ENCODE assay signal across 8 mouse cellular contexts in genomic region chr4:21957570-21958321, GRCm38 (mm10). TPM values are rescaled to one million over a fixed set of nuclear protein-coding genes. Genes with fewer than 3 reads are reported as not detected.
DNase-seq lines count a peak whose midpoint lies in the region; ATAC-seq lines count a peak whose summit lies in the region.

No protein-coding gene starts in this region.

- H3K27ac ChIP-seq in forebrain, embryonic 10.5 days: no peak overlapping the region
- H3K27ac ChIP-seq in hindbrain, embryonic 14.5 days: no peak overlapping the region
- no peak overlapping the region for H3K27ac ChIP-seq in limb, embryonic 12.5 days
- no peak overlapping the region for H3K27ac ChIP-seq in neural tube, embryonic 13.5 days (replicated peaks)

- no peak overlapping the region for H3K4me2 ChIP-seq in hindbrain, embryonic 14.5 days (replicated peaks)
- no peak overlapping the region for H3K4me2 ChIP-seq in limb, embryonic 12.5 days
- no peak overlapping the region for H3K4me2 ChIP-seq in neural tube, embryonic 13.5 days

- H3K36me3 ChIP-seq in forebrain, embryonic 10.5 days (replicated peaks): peaks cover 33% of the 10 kb centered on the region
- H3K36me3 ChIP-seq in hindbrain, embryonic 14.5 days (replicated peaks; ENCODE audit: control insufficient read depth, insufficient read depth): peaks cover 56% of the 10 kb centered on the region
- peaks cover 39% of the 10 kb centered on the region for H3K36me3 ChIP-seq in limb, embryonic 12.5 days
- H3K36me3 ChIP-seq in neural tube, embryonic 13.5 days: peaks cover 57% of the 10 kb centered on the region

- no peak overlapping the region for H3K9ac ChIP-seq in hindbrain, embryonic 14.5 days
- H3K9ac ChIP-seq in limb, embryonic 12.5 days (replicated peaks): no peak overlapping the region
- no peak overlapping the region for H3K9ac ChIP-seq in neural tube, embryonic 13.5 days

- DNase-seq in right cerebral cortex, adult 18-20 months: peak; percentile 25
- DNase-seq in right cerebral cortex, adult 2 months (ENCODE audit: low spot score in 2 of 2): no peak
- peak; percentile 24 to 28 for DNase-seq in adrenal gland, postnatal 4 days (ENCODE audit: low spot score in 2 of 2)
- peak; percentile 55 for DNase-seq in forebrain, embryonic 10.5 days (ENCODE audit: extremely low spot score, low spot score)
- DNase-seq in hindbrain, embryonic 14.5 days (ENCODE audit: low spot score): no peak
- DNase-seq in T-cell, adult 2 months (ENCODE audit: low spot score): no peak

- H3K9me3 ChIP-seq in forebrain, embryonic 10.5 days: no peaks in the 10 kb centered on the region
- H3K9me3 ChIP-seq in hindbrain, embryonic 14.5 days (ENCODE audit: control insufficient read depth, low read length): no peaks in the 10 kb centered on the region
- no peaks in the 10 kb centered on the region for H3K9me3 ChIP-seq in limb, embryonic 12.5 days
- no peaks in the 10 kb centered on the region for H3K9me3 ChIP-seq in neural tube, embryonic 13.5 days

- 55% methylated on average over 7 of the region's 7 CpGs for WGBS in forebrain, embryonic 10.5 days
- WGBS in hindbrain, embryonic 14.5 days: 58% methylated on average over 7 of the region's 7 CpGs
- WGBS in limb, embryonic 12.5 days: 63% methylated on average over 7 of the region's 7 CpGs
- WGBS in neural tube, embryonic 13.5 days: 61% methylated on average over 7 of the region's 7 CpGs

- H3K4me1 ChIP-seq in forebrain, embryonic 10.5 days: no peaks in the 10 kb centered on the region
- H3K4me1 ChIP-seq in hindbrain, embryonic 14.5 days (replicated peaks; ENCODE audit: control insufficient read depth, insufficient read depth, low read length): no peaks in the 10 kb centered on the region; the same call in 1 of the 2 replicates
- H3K4me1 ChIP-seq in limb, embryonic 12.5 days (replicated peaks): no peaks in the 10 kb centered on the region
- H3K4me1 ChIP-seq in neural tube, embryonic 13.5 days (replicated peaks): peaks cover under 1% of the 10 kb centered on the region; the same call in 1 of the 2 replicates

- H3K4me3 ChIP-seq in forebrain, embryonic 10.5 days: no peak overlapping the region
- H3K4me3 ChIP-seq in hindbrain, embryonic 14.5 days (replicated peaks; ENCODE audit: low read length): no peak overlapping the region
- no peak overlapping the region for H3K4me3 ChIP-seq in limb, embryonic 12.5 days (replicated peaks)
- H3K4me3 ChIP-seq in neural tube, embryonic 13.5 days: no peak overlapping the region

- peak; percentile 16; the same call in 1 of the 2 replicates for ATAC-seq in hindbrain, embryonic 14.5 days (ENCODE audit: low FRiP score)
- ATAC-seq in limb, embryonic 12.5 days (ENCODE audit: insufficient number of reproducible peaks, insufficient read depth, low FRiP score, low TSS enrichment, low read depth): peak; percentile 47; the same call in 1 of the 2 replicates
- peak; percentile 47; the same call in 1 of the 2 replicates for ATAC-seq in neural tube, embryonic 13.5 days (ENCODE audit: low read depth)

- H3K27me3 ChIP-seq in forebrain, embryonic 10.5 days (ENCODE audit: poor library complexity, severe bottlenecking): no peaks in the 10 kb centered on the region
- H3K27me3 ChIP-seq in hindbrain, embryonic 14.5 days (ENCODE audit: control insufficient read depth, insufficient read depth, low read length): no peaks in the 10 kb centered on the region
- no peaks in the 10 kb centered on the region for H3K27me3 ChIP-seq in limb, embryonic 12.5 days
- H3K27me3 ChIP-seq in neural tube, embryonic 13.5 days: no peaks in the 10 kb centered on the region

RNA-seq across cellular contexts. Expression of gene Faxc, which starts 26.6 kb away (rescaled TPM):
- total RNA-seq in adrenal gland, postnatal 4 days (2021): 10 to 100 TPM; 12.6 to 13.5 TPM
- 9.0 and 10.5 TPM in 2 replicates for polyA plus RNA-seq in forebrain, embryonic 10.5 days (2016; fragmentation: Nextera tagmentation; extraction: Ambion mirVana)
- 29.6 and 31.2 TPM in 2 replicates for polyA plus RNA-seq in hindbrain, embryonic 14.5 days (2014; fragmentation: Nextera tagmentation; extraction: Ambion mirVana)
- polyA plus RNA-seq in limb, embryonic 12.5 days (2016; fragmentation: Nextera tagmentation; extraction: Ambion mirVana): 11.6 and 14.5 TPM in 2 replicates
- polyA plus RNA-seq in neural tube, embryonic 13.5 days (2015; fragmentation: Nextera tagmentation; extraction: Ambion mirVana): 19.6 and 20.3 TPM in 2 replicates

Comparison
In these comparisons a context has a peak if more than half of its experiments do, and no peak if none do; other contexts are left out.
1. DNase-seq: peak in right cerebral cortex, adult 18-20 months (single experiment), adrenal gland, postnatal 4 days (2 of 2) and forebrain, embryonic 10.5 days (single experiment); none in right cerebral cortex, adult 2 months (0 of 2), hindbrain, embryonic 14.5 days (single experiment) and T-cell, adult 2 months (single experiment).
2. Peak in every context shown above with its lines, with median percentiles within 50 percentile points of each other: ATAC-seq.